8 mouse cellular contexts compared by ENCODE assay signal in the genomic region with DNA sequence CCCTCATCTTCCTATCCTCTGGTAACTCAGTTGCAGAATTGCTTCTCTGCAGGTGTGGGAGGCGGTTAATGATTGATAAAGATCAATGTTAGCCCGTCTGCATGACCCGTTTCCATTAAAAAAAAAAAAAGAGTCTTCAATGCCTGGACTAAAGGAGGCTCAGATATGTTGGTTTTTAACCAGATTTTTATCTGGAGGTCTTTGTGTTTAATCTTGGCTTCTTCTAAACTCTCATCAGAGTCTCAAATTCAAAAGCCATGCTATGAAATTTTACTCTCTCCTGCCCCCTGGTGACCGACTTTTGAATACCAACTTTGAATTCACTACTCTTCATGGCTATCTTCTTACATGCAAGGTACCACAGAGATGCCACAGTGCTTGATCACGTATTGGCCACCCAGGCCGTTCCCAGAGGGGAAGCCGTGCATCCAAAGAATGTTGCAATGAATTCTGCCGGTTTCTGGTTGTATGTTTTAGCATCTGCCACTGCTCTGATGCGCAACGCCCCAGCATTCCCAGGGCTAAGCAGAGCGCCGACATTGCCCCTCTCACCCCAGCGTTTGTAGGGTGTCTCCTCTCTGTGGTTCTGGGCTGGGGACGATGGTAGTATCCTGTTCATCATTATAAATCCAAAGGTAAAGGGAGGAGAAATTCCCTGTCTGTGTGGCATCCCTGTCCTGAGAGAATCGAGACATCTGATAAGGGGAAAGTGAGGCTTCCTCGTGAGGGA.
DNase-seq lines count a peak whose midpoint lies in the region; ATAC-seq lines count a peak whose summit lies in the region.

No protein-coding gene starts in this region.

- ATAC-seq in embryonic facial prominence, embryonic 11.5 days (replicated peaks; ENCODE audit: insufficient number of reproducible peaks, low FRiP score, low TSS enrichment, low read depth), result no peak
- no peak for ATAC-seq in liver, embryonic 16.5 days (ENCODE audit: low read depth)

- peak; percentile 59 to 94 for DNase-seq in adrenal gland, adult (ENCODE audit: inconsistent age in 2 of 2, low spot score in 1 of 2)
- DNase-seq in adrenal gland, adult 8-10 months, result no peak
- DNase-seq in 3134 (ENCODE audit: extremely low read depth, insufficient read length, low spot score), result peak; percentile 28
- DNase-seq in adrenal gland, postnatal 25 days, result peak; percentile 53
- peak; percentile 86 for DNase-seq in embryonic facial prominence, embryonic 11.5 days (ENCODE audit: low spot score)
- peak; percentile 55 to 85 for DNase-seq in kidney, postnatal 25 days
- DNase-seq in spleen, adult 12 weeks (ENCODE audit: low spot score), result peak; percentile 6

- no peak overlapping the region for H3K9ac ChIP-seq in embryonic facial prominence, embryonic 11.5 days (replicated peaks; ENCODE audit: low read length)
- no peak overlapping the region for H3K9ac ChIP-seq in liver, embryonic 16.5 days (ENCODE audit: low read depth, low read length)

- H3K4me2 ChIP-seq in embryonic facial prominence, embryonic 11.5 days (ENCODE audit: low read depth, low read length), result no peak overlapping the region
- H3K4me2 ChIP-seq in liver, embryonic 16.5 days (ENCODE audit: low read depth, low read length), result peak overlapping the region; percentile 15; the same call in 1 of the 2 replicates

- H3K27ac ChIP-seq in embryonic facial prominence, embryonic 11.5 days (replicated peaks; ENCODE audit: low read depth, low read length), result no peak overlapping the region
- H3K27ac ChIP-seq in liver, embryonic 16.5 days (ENCODE audit: low read length), result no peak overlapping the region

- peaks cover 2% of the 10 kb centered on the region; the same call in 1 of the 2 replicates for H3K4me1 ChIP-seq in embryonic facial prominence, embryonic 11.5 days (ENCODE audit: control insufficient read depth, insufficient read depth, low read length)
- H3K4me1 ChIP-seq in liver, embryonic 16.5 days (ENCODE audit: control insufficient read depth, low read depth, low read length), result peaks cover 3% of the 10 kb centered on the region; the same call in 1 of the 2 replicates

- no peaks in the 10 kb centered on the region for H3K9me3 ChIP-seq in embryonic facial prominence, embryonic 11.5 days (replicated peaks; ENCODE audit: control insufficient read depth, low read length)
- no peaks in the 10 kb centered on the region for H3K9me3 ChIP-seq in liver, embryonic 16.5 days (replicated peaks; ENCODE audit: control insufficient read depth, low read length)

- H3K27me3 ChIP-seq in embryonic facial prominence, embryonic 11.5 days (ENCODE audit: control insufficient read depth, insufficient read depth, low read length), result no peaks in the 10 kb centered on the region
- H3K27me3 ChIP-seq in liver, embryonic 16.5 days (ENCODE audit: control insufficient read depth, insufficient read depth, low read depth, low read length), result no peaks in the 10 kb centered on the region

- H3K4me3 ChIP-seq in embryonic facial prominence, embryonic 11.5 days (ENCODE audit: low read depth, low read length), result no peak overlapping the region
- H3K4me3 ChIP-seq in liver, embryonic 16.5 days (ENCODE audit: low read depth, low read length), result no peak overlapping the region

- H3K36me3 ChIP-seq in embryonic facial prominence, embryonic 11.5 days (replicated peaks; ENCODE audit: control insufficient read depth, insufficient read depth, low read depth, low read length), result no peaks in the 10 kb centered on the region
- H3K36me3 ChIP-seq in liver, embryonic 16.5 days (ENCODE audit: control insufficient read depth, insufficient read depth), result no peaks in the 10 kb centered on the region

- 66% methylated on average over 16 of the region's 16 CpGs for WGBS in embryonic facial prominence, embryonic 11.5 days
- 49% methylated on average over 16 of the region's 16 CpGs for WGBS in liver, embryonic 16.5 days (ENCODE audit: insufficient replicate concordance)
